Mouse (Mus musculus) heart, postnatal 14 days (tissue): ENCODE measurements around the gene 2310039H08Rik. TPM values are rescaled to one million over a fixed set of nuclear protein-coding genes. Genes with fewer than 3 reads are reported as not detected.

Source experiments
- DNase-seq, 2 experiments: peaks; one replicate each; pipeline ENCODE4 v3.0.0; 2021 to 2022
- intact Hi-C: fragments of 180-260 bp; cut with DNase I; formaldehyde crosslinking; loops from one replicate; pipeline ENCODE4 v1.15.1; 2025
- long read RNA-seq, 2 experiments: library from polyadenylated mRNA; stranded (forward); transcript quantifications; one replicate each; pipeline ENCODE4 v2.0.0; 2021
- total RNA-seq, 2 experiments: library from RNA; stranded (reverse); gene quantifications; 2 replicates each; pipeline ENCODE4 v1.2.3; 2021

2310039H08Rik gene
- 10 to 100 TPM; 21.0 to 23.3 TPM for total RNA-seq
- long read RNA-seq, experiment 1, transcript 2310039H08Rik-201 (1 exons, 762 nt): major isoform, 20 of 20 reads
- long read RNA-seq, experiment 1, partial matches to known transcripts: 0 of 20 reads
- long read RNA-seq, experiment 1, other reads (novel, unspliced or antisense): 0 of 20 reads
- long read RNA-seq, experiment 2, transcript 2310039H08Rik-201 (1 exons, 762 nt): major isoform, 23 of 23 reads
- long read RNA-seq, experiment 2, partial matches to known transcripts: 0 of 23 reads
- long read RNA-seq, experiment 2, other reads (novel, unspliced or antisense): 0 of 23 reads

GRCm38 (mm10) chr17:46772404-46773277 is at the start of gene 2310039H08Rik:
Gene 2310039H08Rik, plus strand, starts transcription at chr17:46772635.
- intact Hi-C loops: no loop called here
- peak; percentile 82 to 84 for DNase-seq

GRCm38 (mm10) chr17:46724477-46725084 is 47.9 kb upstream of the 2310039H08Rik start:
- intact Hi-C loops: no loop called here
- DNase-seq: no peak

GRCm38 (mm10) chr17:46725273-46725672 is 47.2 kb upstream of the 2310039H08Rik start:
- intact Hi-C loops: no loop called here
- DNase-seq: peak in 1 of 2 experiments; percentile 38

DNA sequence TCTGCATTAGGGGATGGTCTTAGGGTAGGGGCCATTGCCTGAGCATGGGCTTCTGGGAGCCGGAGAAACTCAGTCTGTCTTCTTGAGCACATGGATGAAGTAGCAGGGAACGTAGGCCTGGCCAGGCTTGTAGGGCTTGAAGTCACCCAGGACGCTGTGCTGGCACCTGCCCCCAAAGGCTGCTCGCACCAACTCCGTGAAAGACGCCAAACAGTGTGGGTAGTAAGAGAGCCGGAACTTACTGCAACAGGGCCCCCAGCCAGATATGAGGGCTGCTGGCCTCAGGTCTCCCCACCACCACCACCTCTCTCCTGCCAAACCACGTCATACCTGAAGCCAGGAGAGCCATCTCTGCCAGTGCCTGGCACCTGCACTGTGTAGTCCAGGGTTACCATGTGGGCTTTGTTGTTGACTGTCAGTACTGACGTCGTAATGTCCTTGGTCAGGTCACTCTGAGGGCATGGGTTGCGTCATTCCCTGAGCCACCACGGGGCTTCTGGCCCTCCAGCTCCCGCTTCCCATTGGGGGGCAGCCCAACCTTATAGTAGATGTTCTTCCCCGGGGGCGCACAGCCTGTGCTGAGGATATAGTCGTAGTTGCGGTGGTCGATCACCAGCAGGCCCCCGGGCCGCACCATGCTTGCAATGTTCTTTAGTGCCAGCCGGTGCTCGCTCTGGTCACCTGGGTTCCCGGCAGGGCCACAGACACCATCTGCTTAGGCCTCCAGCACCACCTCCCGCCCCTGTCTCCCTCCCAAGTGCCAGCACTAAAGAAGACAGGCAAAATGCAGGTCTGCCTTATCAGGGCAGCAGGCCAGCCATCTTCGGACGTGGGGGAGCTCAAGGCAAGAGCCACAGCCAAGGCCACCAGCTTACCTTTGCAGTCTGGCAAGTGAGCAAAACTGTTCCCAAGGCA is 46.4 kb upstream of the 2310039H08Rik start:
- DNase-seq: no peak
- intact Hi-C loops: no loop called here

GRCm38 (mm10) chr17:46727271-46727670 is 45.2 kb upstream of the 2310039H08Rik start:
- DNase-seq: no peak
- intact Hi-C loops: no loop called here

DNA sequence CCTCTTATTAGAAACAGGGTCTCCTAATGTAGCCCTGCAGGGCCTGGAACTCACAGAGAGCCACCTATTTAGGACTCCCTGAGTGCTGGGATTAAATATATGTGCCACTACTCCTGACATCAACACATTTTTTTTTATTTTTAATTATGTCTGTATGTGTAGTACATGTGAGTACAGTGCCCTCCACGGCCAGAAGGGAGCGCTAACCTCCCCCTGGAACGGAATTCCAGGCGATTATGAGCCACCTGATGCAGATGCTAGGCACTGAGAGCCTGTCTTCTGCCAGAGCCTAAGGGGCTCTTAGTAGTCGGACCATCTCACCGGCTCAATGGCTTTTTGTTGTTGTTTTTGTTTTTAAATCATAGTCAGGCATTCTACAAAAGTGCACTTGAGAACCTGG is 44.4 kb upstream of the 2310039H08Rik start:
- no peak for DNase-seq
- intact Hi-C loops: no loop called here

DNA sequence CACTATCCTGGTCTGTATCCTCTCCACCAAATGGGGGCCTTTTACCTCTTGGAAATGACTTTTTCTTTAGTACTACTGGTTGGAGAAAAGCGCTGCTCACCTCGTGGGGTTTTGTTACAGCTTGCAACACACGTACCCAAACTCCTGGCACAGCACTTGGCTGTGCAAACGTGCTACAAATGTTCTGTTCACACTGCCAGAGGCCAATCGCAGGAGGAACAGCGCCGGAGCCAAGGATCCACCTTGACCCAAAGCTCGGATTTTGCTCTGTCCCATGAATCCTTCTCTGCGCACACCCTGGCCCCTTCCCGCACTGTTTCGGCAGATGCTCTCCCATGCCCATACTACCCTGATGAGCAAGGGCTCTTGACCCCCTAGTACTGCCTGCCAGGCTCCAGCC is 43.9 kb upstream of the 2310039H08Rik start:
- DNase-seq: no peak
- intact Hi-C loops: no loop called here

DNA sequence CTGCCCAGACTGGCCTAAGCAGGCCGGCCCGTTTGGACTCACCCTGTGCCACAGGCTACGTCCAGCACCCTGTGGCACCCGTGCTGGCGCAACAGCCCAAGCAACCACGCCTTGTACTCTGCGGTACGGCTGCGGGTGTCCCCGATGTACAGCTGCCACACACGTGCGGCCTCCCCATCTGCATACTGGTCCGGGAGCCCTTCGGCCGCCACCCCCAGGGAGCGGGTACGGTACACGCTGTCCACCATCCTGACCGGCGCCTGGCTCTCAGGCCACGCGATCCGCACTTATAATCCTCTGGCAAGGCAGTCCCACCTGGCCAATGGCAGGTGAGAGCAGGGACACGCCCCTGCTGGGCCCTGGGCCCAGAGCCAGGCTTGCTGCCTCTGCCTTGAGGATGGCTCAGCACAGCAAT is 43.5 kb upstream of the 2310039H08Rik start, which contains the start of gene Gnmt:
Gnmt (minus strand) TSS at position 265 of the 415 bp plus-strand sequence.
- DNase-seq: no peak
- intact Hi-C loops: no loop called here

DNA sequence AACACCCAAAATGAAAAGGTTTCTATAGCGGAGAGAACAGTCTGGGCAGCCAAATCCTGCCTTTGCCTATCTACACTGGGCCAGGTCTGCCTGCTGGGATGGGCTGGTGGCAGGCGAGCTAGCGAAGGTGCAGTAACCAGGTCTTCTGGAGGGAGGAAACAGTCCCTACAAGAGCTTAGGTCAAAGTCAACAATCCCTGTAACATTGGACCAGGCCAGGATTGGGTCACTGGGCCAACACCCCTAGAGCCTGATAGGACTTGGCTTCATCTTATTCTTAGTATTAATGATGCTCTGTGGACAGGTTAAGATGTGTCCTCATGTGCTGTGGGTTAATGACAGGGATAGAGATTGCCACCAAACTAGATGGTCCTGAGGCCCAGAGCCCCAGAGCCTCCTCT is 38.4 kb upstream of the 2310039H08Rik start:
- intact Hi-C loops: no loop called here

DNA sequence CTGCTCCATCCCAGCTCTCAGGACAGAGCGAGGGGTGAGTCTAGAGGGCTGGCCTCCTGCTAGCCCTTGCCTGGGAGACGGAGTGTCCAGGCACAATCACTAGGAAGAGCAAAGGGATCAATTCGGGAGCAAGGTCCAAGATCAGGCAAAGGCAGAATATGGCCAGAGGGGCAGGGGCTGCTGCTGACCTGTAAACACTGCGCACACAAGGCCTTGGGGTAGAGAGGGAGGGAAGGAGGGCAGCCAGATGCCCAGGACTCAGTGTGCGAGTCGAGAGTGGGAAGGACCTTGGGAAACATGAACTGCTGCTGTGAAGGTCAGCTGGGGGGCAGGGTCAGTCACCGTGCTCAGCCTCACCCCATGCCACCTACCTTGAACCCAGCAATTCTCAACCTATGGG is 37.1 kb upstream of the 2310039H08Rik start:
- DNase-seq: no peak
- intact Hi-C loops: no loop called here

More for the DNA sequence above, 38.4 kb upstream of the 2310039H08Rik start:
- no peak for DNase-seq

GRCm38 (mm10) chr17:46736160-46736559 is 36.3 kb upstream of the 2310039H08Rik start:
- intact Hi-C loops: no loop called here
- DNase-seq: peak; percentile 25 to 33

DNA sequence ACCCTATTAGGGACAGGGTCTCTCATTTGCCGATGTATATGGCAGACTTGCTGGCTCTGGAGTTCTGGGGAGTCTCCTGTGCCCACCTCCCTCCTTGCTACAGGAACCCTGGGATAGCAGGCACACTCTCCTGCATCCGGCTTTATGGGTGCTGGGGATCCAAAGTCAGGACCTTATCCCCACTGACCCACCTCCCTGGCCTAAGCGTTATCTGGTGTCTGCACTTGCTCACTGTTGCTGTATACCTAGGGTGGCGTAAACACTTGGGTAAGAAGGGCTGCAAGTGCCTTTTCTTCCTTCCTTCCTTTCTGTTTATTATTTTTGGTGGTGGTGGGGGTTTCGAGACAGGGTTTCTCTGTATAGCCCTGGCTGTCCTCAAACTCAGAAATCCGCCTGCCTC is 31.1 kb upstream of the 2310039H08Rik start:
- intact Hi-C loops: no loop called here
- no peak for DNase-seq

GRCm38 (mm10) chr17:46742986-46743385 is 29.4 kb upstream of the 2310039H08Rik start:
- intact Hi-C loops: no loop called here
- DNase-seq: no peak

DNA sequence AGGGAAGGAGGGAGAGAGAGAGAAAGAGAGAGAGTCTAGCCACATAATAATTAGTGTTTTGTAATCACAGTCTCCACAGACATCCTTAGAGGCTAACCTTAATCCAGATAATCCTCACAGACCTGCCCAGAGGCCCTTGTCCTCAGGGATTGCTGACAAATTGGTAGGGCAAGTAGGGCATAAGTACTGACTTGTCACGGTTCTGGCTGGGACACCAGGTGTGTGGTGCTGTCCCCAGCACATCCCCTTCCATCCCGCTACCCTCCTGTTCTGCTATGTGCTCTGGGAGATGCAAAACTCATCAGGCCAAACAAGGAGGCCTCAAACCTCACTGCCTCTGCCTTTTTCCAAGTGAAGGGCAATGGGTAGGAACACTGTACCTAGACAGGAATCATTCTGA is 26.9 kb upstream of the 2310039H08Rik start:
- DNase-seq: no peak
- intact Hi-C loops: no loop called here

- DNase-seq: no peak
- intact Hi-C loops: no loop called here
Measured at GRCm38 (mm10) chr17:46747234-46747633, 25.2 kb upstream of the 2310039H08Rik start.

DNA sequence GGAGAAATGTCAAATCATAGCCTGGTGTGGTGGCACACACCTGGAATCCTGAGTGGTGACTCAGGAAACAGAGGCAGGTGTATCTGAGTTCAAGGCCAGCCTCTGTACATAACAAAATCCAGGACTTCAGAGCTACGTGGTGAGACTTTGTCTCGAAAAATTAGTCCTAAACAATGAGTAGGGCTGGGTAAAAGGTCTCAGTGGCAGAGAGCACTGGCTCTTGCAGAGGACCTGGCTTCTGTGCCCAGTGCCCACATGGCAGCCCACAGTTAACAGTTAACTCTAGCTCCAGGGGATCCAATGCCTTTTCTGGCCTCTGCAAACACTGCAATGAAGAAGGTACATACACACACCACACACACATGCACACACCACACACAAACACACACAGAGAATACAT is 24.6 kb upstream of the 2310039H08Rik start:
- DNase-seq: no peak
- intact Hi-C loops: no loop called here

DNA sequence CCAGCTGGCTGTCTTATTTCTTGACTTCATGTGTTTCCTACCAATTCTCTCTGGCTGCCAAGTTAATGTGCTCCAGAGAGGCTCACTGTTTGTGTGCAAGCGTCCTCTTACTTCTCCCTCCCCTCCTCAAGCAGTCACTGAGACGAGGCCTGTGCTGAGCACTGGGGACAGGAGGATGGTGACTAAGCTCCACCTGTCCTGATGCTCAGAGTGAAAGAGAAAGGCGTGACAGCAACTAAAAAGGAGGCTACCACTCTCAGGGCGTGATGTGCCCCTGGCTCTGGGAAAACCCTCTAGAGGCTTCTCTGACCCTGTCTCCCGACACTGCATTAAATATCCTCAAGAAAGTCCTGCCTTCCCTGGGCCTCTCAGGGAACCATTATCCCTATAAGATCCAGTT is 23.2 kb upstream of the 2310039H08Rik start:
- DNase-seq: no peak
- intact Hi-C loops: no loop called here

DNA sequence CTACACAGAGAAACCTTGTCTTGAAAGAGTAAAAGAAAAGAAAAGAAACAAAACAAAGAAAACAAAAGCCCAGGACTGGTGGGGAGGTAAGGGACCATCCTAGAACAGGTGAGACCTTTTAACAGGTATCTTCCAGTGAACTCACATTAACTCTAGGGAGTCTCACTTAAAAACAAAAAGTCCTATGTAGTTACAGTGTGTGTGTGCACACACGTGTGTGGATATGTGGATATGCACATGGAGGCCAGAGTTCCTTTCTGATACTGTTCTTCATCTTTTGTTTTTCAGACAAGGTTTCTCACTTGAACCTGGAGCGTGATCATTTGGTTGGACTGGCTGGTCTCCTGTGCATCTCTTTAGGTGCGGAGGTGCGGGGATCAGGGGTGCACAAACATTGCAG is 21.9 kb upstream of the 2310039H08Rik start:
- no peak for DNase-seq
- intact Hi-C loops: no loop called here

DNA sequence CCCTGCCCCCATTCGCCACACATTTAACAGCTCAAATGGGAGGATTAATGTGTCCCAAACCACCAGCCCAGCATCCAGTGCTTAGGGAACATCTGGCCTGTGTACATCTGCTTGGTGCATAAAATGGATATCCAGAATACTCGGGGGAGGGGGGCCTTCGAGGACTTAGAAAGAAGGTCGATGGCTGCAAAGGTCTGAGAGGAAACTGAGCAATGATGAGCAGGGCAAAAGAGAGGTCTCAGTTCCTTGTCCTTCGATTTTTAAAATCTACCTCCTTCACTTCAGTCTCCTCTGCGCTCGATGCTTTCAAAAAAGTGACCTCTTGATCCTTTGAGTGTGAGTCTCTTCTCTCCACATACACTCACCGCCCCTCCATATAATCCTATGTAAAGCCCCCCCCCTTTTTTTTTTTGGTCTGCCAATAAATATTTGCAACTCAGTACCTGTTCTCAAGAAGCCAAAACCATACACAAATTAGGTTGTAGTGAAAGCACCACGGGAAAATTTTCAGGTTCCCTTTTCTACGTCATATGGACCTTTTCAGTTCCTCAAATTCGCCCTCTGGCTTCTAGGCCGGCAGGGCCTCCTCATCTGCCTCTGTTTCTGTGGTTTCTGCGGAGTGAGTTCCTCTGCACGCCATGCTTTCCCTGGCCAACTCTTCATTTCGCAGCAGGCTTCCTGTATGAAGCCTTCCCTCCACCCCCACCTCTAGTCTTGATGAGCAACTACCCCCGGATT is 21.2 kb upstream of the 2310039H08Rik start:
- DNase-seq: no peak
- intact Hi-C loops: no loop called here
